Mouse (Mus musculus) lung, adult 2 months (tissue): ENCODE measurements around the gene Dnajc11.

ENCODE experiments used
- CTCF ChIP-seq: fragments of 200-500 bp; IDR thresholded peaks from 2 replicates; pipeline ENCODE4 v1.5.1; 2011; ENCODE audit warnings: mild to moderate bottlenecking, low read length, control low read depth; ENCODE audit not compliant: insufficient read depth
- POLR2A ChIP-seq: fragments of 200-500 bp; IDR thresholded peaks from 2 replicates; pipeline ENCODE4 v1.6.1; 2011; ENCODE audit warnings: low read depth, mild to moderate bottlenecking, control low read depth, low read length, borderline replicate concordance; ENCODE audit errors: extremely low read depth

GRCm38 (mm10) chr4:151983043-151983442 lies 49.6 kb downstream of the Dnajc11 start:
- no peak for TF ChIP-seq POLR2A
- TF ChIP-seq CTCF: no peak
